Mouse (Mus musculus): Measurements from ENCODE around the gene Plekhg1. TPM values are rescaled to one million over a fixed set of nuclear protein-coding genes. Genes with fewer than 3 reads are reported as not detected.

Plekhg1 gene
- polyA plus RNA-seq, 1 experiment = under 0.01 TPM

GRCm38 (mm10) chr10:3928008-3928545 lies 187.9 kb downstream of the Plekhg1 start:
- H3K4me2 ChIP-seq (ENCODE audit: low read depth) = no peak overlapping the region
- no peak overlapping the region for H3K4me3 ChIP-seq
- H3K79me2 ChIP-seq (ENCODE audit: control insufficient read depth, insufficient read depth) = no peaks in the 10 kb centered on the region
- no peak overlapping the region for H3ac ChIP-seq (ENCODE audit: control insufficient read depth, insufficient read length)
- TF ChIP-seq POLR2A (IDR thresholded peaks at IDR 0.05; ENCODE audit: insufficient read length, low read depth) (no peak), TCF3 (IDR thresholded peaks at IDR 0.05; ENCODE audit: insufficient read length, low read depth) (no peak), TCF12 (IDR thresholded peaks at IDR 0.05; ENCODE audit: insufficient read depth, poor library complexity, severe bottlenecking) (no peak), MAX (IDR thresholded peaks at IDR 0.05; ENCODE audit: low read depth) (no peak), E2F4 (IDR thresholded peaks at IDR 0.05; ENCODE audit: insufficient read depth) (no peak), MYOD1 (IDR thresholded peaks at IDR 0.05; ENCODE audit: control insufficient read depth in 1 of 3, insufficient read length in 2 of 3, low read depth in 2 of 3) (no peak), REST (IDR thresholded peaks at IDR 0.05; ENCODE audit: insufficient read depth, insufficient read length) (no peak), SRF (IDR thresholded peaks at IDR 0.05; ENCODE audit: control insufficient read depth, insufficient read length, low read depth) (no peak), CEBPB (IDR thresholded peaks at IDR 0.05; ENCODE audit: insufficient read depth, poor library complexity, severe bottlenecking) (no peak), MYOG (IDR thresholded peaks at IDR 0.05; ENCODE audit: control insufficient read depth in 1 of 3, insufficient read depth in 1 of 3, insufficient read length in 2 of 3, low read depth in 2 of 3) (no peak), USF1 (IDR thresholded peaks at IDR 0.05; ENCODE audit: low read depth) (no peak), POLR2AphosphoS2 (IDR thresholded peaks at IDR 0.05; ENCODE audit: insufficient read length, low read depth) (no peak)
- H3K36me3 ChIP-seq (ENCODE audit: control insufficient read depth, insufficient read depth) = no peaks in the 10 kb centered on the region
- no peaks in the 10 kb centered on the region for H3K27me3 ChIP-seq (ENCODE audit: control insufficient read depth, insufficient read depth, insufficient read length)

- Histone ChIP-seq H3K36me3 (ENCODE audit: control insufficient read depth, insufficient read depth) (no peaks in the 10 kb centered on the region), H3K79me2 (ENCODE audit: control insufficient read depth, insufficient read depth) (no peaks in the 10 kb centered on the region), H3K4me2 (ENCODE audit: low read depth) (no peak overlapping the region), H3K27me3 (ENCODE audit: control insufficient read depth, insufficient read depth, insufficient read length) (no peaks in the 10 kb centered on the region), H3K4me3 (no peak overlapping the region), H3ac (ENCODE audit: control insufficient read depth, insufficient read length) (no peak overlapping the region)
- TF ChIP-seq POLR2A (IDR thresholded peaks at IDR 0.05; ENCODE audit: insufficient read length, low read depth) (no peak), USF1 (IDR thresholded peaks at IDR 0.05; ENCODE audit: low read depth) (no peak), MYOD1 (IDR thresholded peaks at IDR 0.05; ENCODE audit: control insufficient read depth in 1 of 3, insufficient read length in 2 of 3, low read depth in 2 of 3) (no peak), MAX (IDR thresholded peaks at IDR 0.05; ENCODE audit: low read depth) (no peak), MYOG (IDR thresholded peaks at IDR 0.05; ENCODE audit: control insufficient read depth in 1 of 3, insufficient read depth in 1 of 3, insufficient read length in 2 of 3, low read depth in 2 of 3) (no peak), TCF3 (IDR thresholded peaks at IDR 0.05; ENCODE audit: insufficient read length, low read depth) (no peak), POLR2AphosphoS2 (IDR thresholded peaks at IDR 0.05; ENCODE audit: insufficient read length, low read depth) (no peak), E2F4 (IDR thresholded peaks at IDR 0.05; ENCODE audit: insufficient read depth) (no peak)
Observed at GRCm38 (mm10) chr10:3931831-3932230, 191.7 kb downstream of the Plekhg1 start.

- Histone ChIP-seq H3K36me3 (ENCODE audit: control insufficient read depth, insufficient read depth) (no peaks in the 10 kb centered on the region), H3K4me2 (ENCODE audit: low read depth) (no peak overlapping the region), H3K4me3 (no peak overlapping the region), H3ac (ENCODE audit: control insufficient read depth, insufficient read length) (no peak overlapping the region), H3K79me2 (ENCODE audit: control insufficient read depth, insufficient read depth) (no peaks in the 10 kb centered on the region), H3K27me3 (ENCODE audit: control insufficient read depth, insufficient read depth, insufficient read length) (no peaks in the 10 kb centered on the region)
- TF ChIP-seq TCF12 (IDR thresholded peaks at IDR 0.05; ENCODE audit: insufficient read depth, poor library complexity, severe bottlenecking) (no peak), USF1 (IDR thresholded peaks at IDR 0.05; ENCODE audit: low read depth) (no peak), MYOD1 (IDR thresholded peaks at IDR 0.05; ENCODE audit: control insufficient read depth in 1 of 3, insufficient read length in 2 of 3, low read depth in 2 of 3) (no peak), TCF3 (IDR thresholded peaks at IDR 0.05; ENCODE audit: insufficient read length, low read depth) (no peak), POLR2AphosphoS2 (IDR thresholded peaks at IDR 0.05; ENCODE audit: insufficient read length, low read depth) (no peak), E2F4 (IDR thresholded peaks at IDR 0.05; ENCODE audit: insufficient read depth) (no peak), MAX (IDR thresholded peaks at IDR 0.05; ENCODE audit: low read depth) (no peak), SRF (IDR thresholded peaks at IDR 0.05; ENCODE audit: control insufficient read depth, insufficient read length, low read depth) (no peak), CEBPB (IDR thresholded peaks at IDR 0.05; ENCODE audit: insufficient read depth, poor library complexity, severe bottlenecking) (no peak), POLR2A (IDR thresholded peaks at IDR 0.05; ENCODE audit: insufficient read length, low read depth) (no peak), MYOG (IDR thresholded peaks at IDR 0.05; ENCODE audit: control insufficient read depth in 1 of 3, insufficient read depth in 1 of 3, insufficient read length in 2 of 3, low read depth in 2 of 3) (no peak), REST (IDR thresholded peaks at IDR 0.05; ENCODE audit: insufficient read depth, insufficient read length) (no peak)
Observed at GRCm38 (mm10) chr10:3933311-3933940, 193.3 kb downstream of the Plekhg1 start.

GRCm38 (mm10) chr10:3936864-3937263 lies 196.7 kb downstream of the Plekhg1 start:
- no peak overlapping the region for H3K4me2 ChIP-seq (ENCODE audit: low read depth)
- H3ac ChIP-seq (ENCODE audit: control insufficient read depth, insufficient read length) = no peak overlapping the region
- H3K79me2 ChIP-seq (ENCODE audit: control insufficient read depth, insufficient read depth) = no peaks in the 10 kb centered on the region
- TF ChIP-seq E2F4 (IDR thresholded peaks at IDR 0.05; ENCODE audit: insufficient read depth) (no peak), SRF (IDR thresholded peaks at IDR 0.05; ENCODE audit: control insufficient read depth, insufficient read length, low read depth) (no peak), USF1 (IDR thresholded peaks at IDR 0.05; ENCODE audit: low read depth) (no peak), TCF3 (IDR thresholded peaks at IDR 0.05; ENCODE audit: insufficient read length, low read depth) (no peak), MAX (IDR thresholded peaks at IDR 0.05; ENCODE audit: low read depth) (no peak), MYOG (IDR thresholded peaks at IDR 0.05; ENCODE audit: control insufficient read depth in 1 of 3, insufficient read depth in 1 of 3, insufficient read length in 2 of 3, low read depth in 2 of 3) (no peak), POLR2AphosphoS2 (IDR thresholded peaks at IDR 0.05; ENCODE audit: insufficient read length, low read depth) (no peak), TCF12 (IDR thresholded peaks at IDR 0.05; ENCODE audit: insufficient read depth, poor library complexity, severe bottlenecking) (no peak), MYOD1 (IDR thresholded peaks at IDR 0.05; ENCODE audit: control insufficient read depth in 1 of 3, insufficient read length in 2 of 3, low read depth in 2 of 3) (no peak), REST (IDR thresholded peaks at IDR 0.05; ENCODE audit: insufficient read depth, insufficient read length) (no peak), CEBPB (IDR thresholded peaks at IDR 0.05; ENCODE audit: insufficient read depth, poor library complexity, severe bottlenecking) (no peak), POLR2A (IDR thresholded peaks at IDR 0.05; ENCODE audit: insufficient read length, low read depth) (no peak)
- H3K4me3 ChIP-seq = no peak overlapping the region
- peaks cover 9% of the 10 kb centered on the region for H3K27me3 ChIP-seq (ENCODE audit: control insufficient read depth, insufficient read depth, insufficient read length)
- no peaks in the 10 kb centered on the region for H3K36me3 ChIP-seq (ENCODE audit: control insufficient read depth, insufficient read depth)

All from myocyte (in vitro differentiated cells).